Mouse (Mus musculus) lung, embryonic 16.5 days (tissue): ENCODE results near the gene Rcbtb2. TPM values are rescaled to one million over a fixed set of nuclear protein-coding genes. Genes with fewer than 3 reads are reported as not detected.
"Not testable (repeated sequence)": the region's sequence is repeated elsewhere in the genome, so short reads cannot be mapped to it uniquely, and the experiment has no call there.

Experiments used
- ATAC-seq: fragments of 200-750 bp; cut with Nextera tagmentation; 2 replicates; pipeline ENCODE4 v1.8.0; 2017; ENCODE audit warnings: low read depth, mild to moderate bottlenecking, moderate library complexity
- H3K27ac ChIP-seq: fragments of 300-500 bp; sonication (generic); 2 replicates; pipeline ENCODE4 v1.5.1; 2014; ENCODE audit warnings: mild to moderate bottlenecking, control low read depth, low read length
- H3K27me3 ChIP-seq: fragments of 300-500 bp; sonication (generic); 2 replicates; pipeline ENCODE4 v1.6.1; 2014; ENCODE audit warnings: low read depth, low read length, mixed read lengths; ENCODE audit not compliant: control insufficient read depth, insufficient read depth
- H3K36me3 ChIP-seq: fragments of 300-500 bp; sonication (generic); 2 replicates; pipeline ENCODE4 v1.6.1; 2014; ENCODE audit warnings: low read length; ENCODE audit not compliant: control insufficient read depth, insufficient read depth
- H3K4me1 ChIP-seq: fragments of 300-500 bp; sonication (generic); replicated peaks from 2 replicates; pipeline ENCODE4 v1.6.1; 2014; ENCODE audit warnings: low read length, mixed read lengths; ENCODE audit not compliant: control insufficient read depth, insufficient read depth
- H3K4me2 ChIP-seq: fragments of 300-500 bp; sonication (generic); 2 replicates; pipeline ENCODE4 v1.6.1; 2014; ENCODE audit warnings: low read depth, low read length, control low read depth
- H3K4me3 ChIP-seq: fragments of 300-500 bp; sonication (generic); 2 replicates; pipeline ENCODE4 v1.5.1; 2014; ENCODE audit warnings: mild to moderate bottlenecking, low read length, control low read depth
- H3K9ac ChIP-seq: fragments of 300-500 bp; sonication (generic); 2 replicates; pipeline ENCODE4 v1.6.1; 2014; ENCODE audit warnings: low read length, control low read depth
- H3K9me3 ChIP-seq: fragments of 300-500 bp; sonication (generic); 2 replicates; pipeline ENCODE4 v1.6.1; 2016; ENCODE audit warnings: low read length; ENCODE audit not compliant: control insufficient read depth
- WGBS: fragments of 180-500 bp; shearing (Covaris S2); extraction: QIAGEN DNeasy Blood & Tissue Kit; methylation state at CpG from one replicate; pipeline ENCODE4 v1.1.7; 2014; 5-methylcytosine and 5-hydroxymethylcytosine counted together
- polyA plus RNA-seq: library from polyadenylated mRNA; unstranded; fragments of >200 nt; fragmentation: Nextera tagmentation; extraction: Ambion mirVana; gene quantifications from 2 replicates; pipeline ENCODE4 v1.2.1, GENCODE M21; 2015

Rcbtb2 gene
- polyA plus RNA-seq, 1 experiment from 2014 or later = 101 TPM

DNA sequence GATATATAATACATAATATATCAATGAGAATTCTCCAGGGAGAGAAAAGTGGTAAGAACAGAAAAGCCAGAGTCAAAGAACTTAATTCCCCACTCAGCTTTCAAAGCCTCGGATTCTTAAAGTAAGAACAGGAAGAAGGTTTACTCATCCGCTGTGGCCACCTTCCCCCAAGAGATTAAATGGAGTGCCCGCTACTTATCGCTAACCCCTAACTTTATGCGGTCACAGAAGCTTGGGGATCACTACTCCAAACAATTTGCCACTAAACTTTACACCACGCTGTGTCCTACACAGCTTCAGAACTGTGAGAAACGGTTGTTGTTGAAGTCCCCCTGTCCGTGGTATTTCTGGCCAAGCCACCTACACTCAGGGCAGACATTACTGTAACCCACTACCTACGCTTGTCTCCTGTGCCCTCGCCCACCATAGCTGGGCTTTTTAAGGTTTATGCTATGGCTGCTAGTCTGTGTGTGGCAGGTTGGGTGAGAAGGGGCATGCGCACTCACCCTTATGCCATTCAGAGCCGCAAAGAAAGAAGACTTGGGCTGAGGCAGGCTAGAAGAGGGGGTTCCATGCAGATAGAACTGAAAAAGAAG, 20.5 kb upstream of the Rcbtb2 start:
- 48% methylated on average over 12 of the region's 12 CpGs for WGBS
- Histone ChIP-seq H3K9ac (no peak overlapping the region), H3K4me2 (no peak overlapping the region), H3K9me3 (no peaks in the 10 kb centered on the region), H3K27ac (no peak overlapping the region), H3K4me1 (0 out of 2 replicates have a peak, but pooled peaks cover 2% of the 10 kb centered on the region), H3K27me3 (no peaks in the 10 kb centered on the region), H3K36me3 (no peaks in the 10 kb centered on the region), H3K4me3 (no peak overlapping the region)
- ATAC-seq = no peak

DNA sequence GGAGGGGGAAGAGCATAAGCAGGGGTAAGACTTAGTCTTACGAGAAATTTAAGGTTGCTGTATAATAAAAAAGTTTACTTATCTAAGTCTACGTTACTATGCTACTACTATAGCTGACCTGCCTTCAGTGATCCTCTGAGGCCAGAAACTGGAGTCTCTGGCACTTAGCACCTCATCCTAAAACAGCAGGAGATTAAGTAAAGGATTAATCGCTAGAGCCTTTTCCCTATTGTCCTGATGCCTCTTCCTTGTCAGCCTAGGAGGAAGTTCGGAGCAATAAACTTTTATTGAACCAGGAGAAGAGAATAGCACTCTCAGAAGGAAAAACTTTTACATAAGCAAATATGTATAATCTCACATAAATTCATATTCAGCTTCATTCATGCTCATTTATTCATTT, 19.9 kb upstream of the Rcbtb2 start:
- not testable (repeated sequence) for ATAC-seq, H3K4me1 ChIP-seq, H3K27ac ChIP-seq, H3K36me3 ChIP-seq, H3K9me3 ChIP-seq, H3K4me2 ChIP-seq, H3K4me3 ChIP-seq, H3K9ac ChIP-seq, H3K27me3 ChIP-seq
- WGBS = 32% methylated on average over 4 of the region's 4 CpGs

DNA sequence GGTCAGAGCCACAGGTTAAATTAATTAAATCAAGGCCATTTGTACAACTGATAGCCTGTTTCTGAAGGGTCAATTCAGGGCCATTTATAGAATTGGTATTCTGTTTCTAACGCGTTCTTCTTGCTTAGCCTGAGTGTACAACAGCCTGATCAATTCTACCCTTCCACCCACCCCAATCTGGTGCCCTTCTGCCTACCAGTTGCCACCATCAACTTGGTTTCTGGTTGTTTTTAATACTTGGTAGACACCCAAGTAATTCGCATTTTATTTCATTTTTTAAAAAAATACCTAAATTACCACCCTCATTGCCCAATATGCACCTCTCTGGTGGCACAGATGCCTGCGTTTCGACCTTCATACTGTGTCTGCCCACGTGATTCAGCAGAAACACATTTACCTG, 17.9 kb upstream of the Rcbtb2 start:
- 0 out of 2 replicates have a peak, but pooled peaks cover 2% of the 10 kb centered on the region for H3K4me1 ChIP-seq
- ATAC-seq = no peak
- no peaks in the 10 kb centered on the region for H3K36me3 ChIP-seq
- H3K4me2 ChIP-seq = no peak overlapping the region
- no peak overlapping the region for H3K4me3 ChIP-seq
- no peak overlapping the region for H3K27ac ChIP-seq
- H3K9ac ChIP-seq = no peak overlapping the region
- no peaks in the 10 kb centered on the region for H3K9me3 ChIP-seq
- H3K27me3 ChIP-seq = no peaks in the 10 kb centered on the region
- WGBS = 59% methylated on average over 6 of the region's 6 CpGs

DNA sequence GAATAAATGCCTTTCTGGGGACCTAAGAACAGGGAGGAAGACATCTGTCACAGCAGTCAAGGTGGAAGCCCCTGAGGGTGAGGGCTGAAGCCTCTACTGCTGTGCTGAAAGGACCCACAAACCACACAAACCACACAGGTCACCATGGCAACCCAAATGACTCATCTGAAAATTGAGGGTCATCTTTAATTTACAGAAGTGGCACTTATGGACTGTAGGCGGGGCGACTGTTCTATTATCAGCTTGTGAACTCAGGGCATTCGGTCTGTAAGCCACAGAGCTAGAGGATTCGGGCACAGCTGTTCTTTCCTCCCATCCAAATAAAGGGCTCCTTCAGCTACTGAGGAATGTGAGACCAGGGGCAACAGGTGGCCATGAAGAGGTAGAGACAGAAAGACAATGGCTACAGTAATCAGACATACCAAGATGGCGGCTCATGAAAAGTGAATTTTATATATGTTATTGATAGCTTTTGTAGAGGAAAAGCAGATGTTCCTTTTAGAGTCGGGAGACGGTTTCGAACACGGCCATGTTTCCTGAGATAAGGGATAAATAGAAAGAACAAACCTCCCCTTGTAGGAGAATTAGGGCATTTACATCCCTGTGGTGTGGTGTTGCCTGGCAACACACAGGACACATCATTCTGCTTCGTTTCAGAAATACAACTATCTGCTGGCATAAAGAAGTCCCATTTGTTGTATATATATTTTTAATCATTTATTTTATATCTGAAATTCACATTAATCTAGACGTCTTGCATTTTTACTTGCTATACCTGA, 17.2 kb upstream of the Rcbtb2 start:
- H3K9ac ChIP-seq = no peak overlapping the region
- no peaks in the 10 kb centered on the region for H3K36me3 ChIP-seq
- no peak overlapping the region for H3K4me2 ChIP-seq
- 51% methylated on average over 11 of the region's 11 CpGs for WGBS
- H3K4me1 ChIP-seq = 0 out of 2 replicates have a peak, but pooled peaks cover 2% of the 10 kb centered on the region
- no peaks in the 10 kb centered on the region for H3K9me3 ChIP-seq
- ATAC-seq = no peak
- H3K4me3 ChIP-seq = no peak overlapping the region
- H3K27me3 ChIP-seq = no peaks in the 10 kb centered on the region
- H3K27ac ChIP-seq = no peak overlapping the region

DNA sequence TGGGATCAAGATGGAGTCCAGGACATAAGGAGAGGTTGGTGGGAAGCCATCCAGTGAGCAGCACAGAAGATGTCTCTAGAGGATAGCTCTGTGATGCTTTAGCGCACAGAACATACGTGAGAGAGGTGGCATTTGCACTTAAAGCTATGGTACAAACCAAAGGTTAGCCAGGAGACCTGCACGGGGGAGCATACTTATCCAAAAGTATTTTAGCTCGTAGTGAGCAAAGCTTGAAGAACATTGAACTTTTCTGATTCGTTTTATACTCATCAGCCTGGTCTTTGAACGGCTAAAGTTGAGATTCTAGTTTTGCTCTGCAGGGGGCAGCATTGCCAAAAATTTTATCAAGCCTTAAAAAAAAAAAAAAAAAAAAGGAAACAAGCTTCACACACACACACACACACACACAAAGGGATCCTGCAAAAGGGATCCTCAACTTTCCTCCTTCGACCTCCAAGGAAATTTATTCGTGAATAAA, 16.6 kb upstream of the Rcbtb2 start:
- no peak for ATAC-seq
- Histone ChIP-seq H3K27ac (no peak overlapping the region), H3K27me3 (no peaks in the 10 kb centered on the region)

DNA sequence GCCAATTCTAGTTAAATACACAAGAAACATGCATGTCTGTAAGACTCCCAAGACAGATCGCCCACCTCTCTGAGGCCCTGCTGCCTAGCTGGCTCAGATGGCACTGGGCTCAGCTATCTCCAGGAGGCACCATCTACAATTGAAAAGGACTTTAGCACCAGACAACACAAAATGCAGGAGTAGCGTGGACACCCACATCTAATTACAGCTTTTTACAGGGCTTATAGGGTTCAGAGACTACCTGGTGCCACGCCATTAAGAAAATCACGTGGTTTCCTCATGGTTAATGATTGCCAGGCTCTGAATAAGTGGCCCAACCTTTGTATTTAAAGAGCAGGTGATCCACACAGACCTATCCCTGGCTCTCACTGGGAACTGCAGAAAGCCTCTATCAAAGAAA, 15.9 kb upstream of the Rcbtb2 start:
- peak; percentile 79 for ATAC-seq
- Histone ChIP-seq H3K4me1 (0 out of 2 replicates have a peak, but pooled peaks cover 2% of the 10 kb centered on the region), H3K36me3 (no peaks in the 10 kb centered on the region), H3K9me3 (no peaks in the 10 kb centered on the region), H3K27ac (peak overlapping the region; percentile 48; the same call in 1 of the 2 replicates), H3K9ac (no peak overlapping the region), H3K4me3 (no peak overlapping the region), H3K27me3 (no peaks in the 10 kb centered on the region), H3K4me2 (peak overlapping the region; percentile 39; the same call in 1 of the 2 replicates)
- WGBS = 49% methylated on average over 4 of the region's 4 CpGs

More for the DNA sequence above, 16.6 kb upstream of the Rcbtb2 start:
- H3K4me2 ChIP-seq = peak overlapping the region; percentile 39
- H3K4me3 ChIP-seq = no peak overlapping the region
- H3K36me3 ChIP-seq = no peaks in the 10 kb centered on the region
- H3K9me3 ChIP-seq = no peaks in the 10 kb centered on the region
- H3K9ac ChIP-seq = no peak overlapping the region
- H3K4me1 ChIP-seq = 0 out of 2 replicates have a peak, but pooled peaks cover 2% of the 10 kb centered on the region
- WGBS = 18% methylated on average over 8 of the region's 8 CpGs

DNA sequence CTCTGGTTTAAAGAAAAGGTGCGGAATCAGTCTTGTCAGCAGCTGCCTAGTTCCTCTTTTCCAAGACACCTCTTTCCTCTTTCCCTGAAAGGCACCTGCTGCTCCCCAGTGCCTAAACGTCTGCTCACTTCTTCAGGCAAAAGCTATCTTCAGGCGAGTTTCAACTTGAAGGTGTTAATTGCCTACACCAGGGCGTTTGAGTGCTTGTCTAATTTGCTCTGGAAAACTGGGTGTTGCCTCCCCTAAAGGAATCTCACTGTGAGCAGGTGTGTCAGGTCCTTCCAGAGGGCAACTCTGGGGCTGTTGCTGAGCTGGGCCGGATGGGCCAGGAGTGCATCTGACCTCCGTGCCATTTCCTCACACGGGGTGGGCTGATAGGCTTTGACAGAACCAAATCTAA, 15.5 kb upstream of the Rcbtb2 start:
- Histone ChIP-seq H3K9ac (no peak overlapping the region), H3K27me3 (no peaks in the 10 kb centered on the region), H3K36me3 (no peaks in the 10 kb centered on the region), H3K4me1 (0 out of 2 replicates have a peak, but pooled peaks cover 2% of the 10 kb centered on the region), H3K4me2 (no peak overlapping the region), H3K9me3 (no peaks in the 10 kb centered on the region), H3K27ac (no peak overlapping the region; the same call in 1 of the 2 replicates), H3K4me3 (no peak overlapping the region)
- ATAC-seq = peak; percentile 68
- WGBS = 30% methylated on average over 7 of the region's 7 CpGs

DNA sequence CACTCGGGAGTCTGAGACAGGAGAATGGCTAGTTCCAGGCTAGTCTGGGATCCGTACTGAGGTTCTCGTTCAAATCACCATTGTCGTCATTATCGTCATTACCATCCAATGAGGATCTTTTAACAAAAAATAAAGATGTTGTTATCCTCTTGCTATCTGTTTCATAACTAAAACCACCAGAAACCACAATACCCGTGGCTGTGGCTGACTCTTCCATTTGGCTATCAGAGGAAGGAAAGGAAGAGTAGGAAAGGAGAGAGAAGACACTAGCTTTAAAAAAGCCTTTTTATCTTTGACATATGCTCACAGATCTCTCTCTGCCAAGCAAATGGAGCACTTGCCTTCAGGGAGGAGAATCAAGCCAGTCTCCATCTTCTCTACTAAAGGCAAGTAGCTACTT, 14.9 kb upstream of the Rcbtb2 start:
- no peaks in the 10 kb centered on the region for H3K27me3 ChIP-seq
- H3K36me3 ChIP-seq = no peaks in the 10 kb centered on the region
- H3K4me1 ChIP-seq = 0 out of 2 replicates have a peak, but pooled peaks cover 2% of the 10 kb centered on the region
- no peak overlapping the region for H3K9ac ChIP-seq
- no peaks in the 10 kb centered on the region for H3K9me3 ChIP-seq
- H3K27ac ChIP-seq = no peak overlapping the region
- no peak overlapping the region for H3K4me2 ChIP-seq
- H3K4me3 ChIP-seq = no peak overlapping the region
- 81% methylated on average over 6 of the region's 6 CpGs for WGBS
- no peak for ATAC-seq

DNA sequence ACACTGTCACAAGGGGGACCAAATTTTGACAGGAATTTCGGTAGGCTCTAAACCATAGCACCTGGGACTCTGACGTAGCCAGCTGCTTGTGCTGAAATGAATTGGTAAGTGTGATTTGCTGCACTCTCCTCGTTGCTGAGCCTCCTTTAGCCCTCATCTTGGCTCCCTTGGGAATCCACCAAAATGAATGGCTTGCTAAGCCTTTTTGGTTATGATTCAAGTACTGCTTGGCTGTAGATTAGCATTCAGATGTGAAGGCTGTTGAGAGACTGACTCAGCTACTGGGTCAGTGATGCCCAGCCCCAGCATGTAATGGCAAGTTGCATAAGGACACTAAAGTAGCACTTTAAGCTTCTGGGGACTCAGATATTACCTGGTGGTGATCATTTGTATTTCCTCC, 12.2 kb upstream of the Rcbtb2 start:
- Histone ChIP-seq H3K27me3 (no peaks in the 10 kb centered on the region), H3K4me2 (no peak overlapping the region), H3K9me3 (no peaks in the 10 kb centered on the region), H3K9ac (no peak overlapping the region), H3K27ac (no peak overlapping the region), H3K4me1 (0 out of 2 replicates have a peak, but pooled peaks cover 2% of the 10 kb centered on the region), H3K4me3 (no peak overlapping the region), H3K36me3 (no peaks in the 10 kb centered on the region)
- no peak for ATAC-seq
- WGBS = 64% methylated on average over 3 of the region's 3 CpGs
